Mouse (Mus musculus) CH12F3 (cell line): ENCODE measurements around the gene Cog5.

Source experiments
- in situ Hi-C: fragments of 300-500 bp; cut with MboI; formaldehyde crosslinking; loops from 2 replicates; pipeline ENCODE4 v1.14.3; 2020; ENCODE audit warnings: low sequenced_read_pairs

Gene Cog5

DNA sequence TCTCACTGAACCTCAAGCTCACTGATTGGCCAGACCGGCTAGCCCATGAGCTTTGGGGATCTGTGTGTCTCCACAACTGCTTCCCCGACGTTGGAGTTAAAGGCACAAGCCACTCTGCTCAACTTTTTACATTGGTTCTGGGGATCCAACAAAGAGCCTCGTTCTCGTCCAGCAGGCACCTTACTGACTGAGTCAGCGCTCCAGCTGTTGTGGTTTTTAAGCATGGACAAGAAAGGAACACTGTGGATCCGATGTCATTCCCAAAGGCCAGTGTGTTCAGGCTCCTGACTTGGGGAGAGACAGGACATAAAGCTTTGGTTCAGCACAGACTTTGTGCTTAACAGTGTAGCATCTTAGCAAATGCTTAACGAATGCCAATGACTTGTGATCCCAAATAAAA lies 316.9 kb downstream of the Cog5 start:
- in situ Hi-C loops: loop anchor here (5.0 to 10.0 kb wide), 2 partner anchors 276 to 413 kb away; no protein-coding TSS in a partner anchor

DNA sequence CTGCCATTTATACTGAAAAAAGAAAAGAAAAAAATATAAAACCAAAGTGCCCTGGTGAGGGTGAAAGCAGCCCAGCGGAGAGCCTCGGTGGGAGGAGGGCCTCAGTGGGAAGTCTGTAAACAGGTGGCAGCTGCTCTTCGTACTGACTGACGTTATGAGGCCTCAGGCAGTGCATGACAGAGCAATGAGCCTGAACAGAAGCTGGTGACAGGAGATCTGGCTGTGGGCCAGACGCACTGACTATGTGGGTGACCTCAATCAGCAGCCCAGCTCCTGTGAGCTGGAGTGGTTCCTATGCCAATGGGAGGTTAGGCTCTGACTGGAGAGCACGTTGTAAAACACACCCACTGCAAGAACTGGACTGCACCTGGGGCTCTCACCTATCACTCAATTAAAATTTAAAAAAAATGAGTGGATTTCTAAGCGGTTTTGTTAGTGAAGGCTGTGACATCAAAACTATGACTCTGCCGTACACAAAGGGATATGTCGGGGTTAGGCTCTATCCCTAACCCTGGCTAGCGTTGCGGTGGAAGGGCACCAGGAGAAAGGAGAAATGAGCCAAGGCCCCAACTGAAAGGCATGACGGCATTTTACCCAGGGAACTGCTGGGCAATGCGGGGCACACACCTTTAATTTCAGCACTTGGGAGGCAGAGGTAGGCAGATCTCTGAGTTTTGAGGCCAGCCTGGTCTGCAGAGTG lies 319.0 kb downstream of the Cog5 start:
- in situ Hi-C loops: loop anchor here (5.0 to 10.0 kb wide), 2 partner anchors 274 to 411 kb away; no protein-coding TSS in a partner anchor

DNA sequence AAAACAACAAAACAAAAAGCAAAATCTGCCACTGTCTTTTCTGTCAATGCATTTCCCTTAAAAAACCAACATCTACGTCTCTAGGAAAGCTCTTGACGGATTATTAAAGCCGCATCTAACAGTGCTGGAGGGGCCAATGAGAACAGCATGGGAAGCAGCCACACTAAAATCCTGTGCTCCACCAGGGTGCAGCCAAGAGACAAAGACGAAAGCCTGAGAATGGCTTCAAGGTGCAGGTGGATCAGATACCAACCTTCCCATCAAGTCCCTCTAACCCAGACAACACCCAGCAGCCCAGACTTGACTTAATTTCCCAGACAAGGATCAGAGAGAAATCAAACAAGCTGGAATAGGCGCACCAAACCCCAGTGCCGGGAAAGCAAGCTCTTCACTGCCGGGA lies 321.9 kb downstream of the Cog5 start:
- in situ Hi-C loops: loop anchor here (10.0 kb wide), 1 partner anchor 408 kb away; no protein-coding TSS in a partner anchor

DNA sequence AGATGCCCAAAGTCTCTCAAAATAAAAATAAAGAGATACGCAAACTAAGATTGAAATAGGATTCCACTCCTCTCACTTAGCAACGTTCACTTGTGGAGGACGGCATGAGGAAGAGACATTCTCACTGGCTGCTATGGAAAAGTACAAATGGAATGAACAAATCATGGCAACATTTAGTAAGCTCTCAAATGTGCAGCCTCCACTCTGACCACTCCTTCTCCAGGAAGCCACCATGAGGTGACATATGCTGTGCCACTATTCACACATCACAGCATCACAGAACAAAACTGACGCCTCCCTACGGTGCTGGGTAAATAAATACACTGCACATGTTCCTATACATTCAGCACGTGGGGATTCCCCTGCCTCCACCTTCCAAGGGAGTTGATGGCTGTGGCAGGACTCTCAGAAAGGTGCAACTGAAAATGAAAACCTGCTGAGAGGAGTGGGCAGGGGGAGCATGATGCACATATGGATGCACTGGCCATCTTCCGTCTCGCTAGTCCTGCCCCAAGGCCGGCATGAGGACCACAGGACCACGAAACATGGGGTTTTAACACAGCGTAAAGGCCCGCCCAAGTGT lies 323.0 kb downstream of the Cog5 start:
- in situ Hi-C loops: loop anchor here (10.0 kb wide), 1 partner anchor 407 kb away; no protein-coding TSS in a partner anchor

DNA sequence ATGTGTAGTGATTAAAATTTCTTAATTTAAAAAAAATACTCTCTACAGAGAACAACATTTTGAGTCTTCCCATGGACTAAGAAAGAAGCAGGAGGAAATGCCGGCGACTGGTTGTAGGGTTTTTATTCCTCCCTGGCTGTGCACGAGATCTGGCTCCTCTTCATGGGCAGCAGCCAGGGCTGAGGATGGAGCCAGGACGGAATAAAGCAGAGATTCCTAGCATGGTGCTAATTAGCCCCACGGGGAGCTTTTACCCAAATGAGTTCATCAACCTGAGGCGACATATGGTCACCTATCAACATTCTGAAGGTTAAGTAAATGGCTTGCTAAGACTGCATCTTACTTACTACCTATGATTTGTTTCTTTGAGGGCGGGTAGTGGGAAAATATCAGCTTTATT lies 328.6 kb downstream of the Cog5 start:
- in situ Hi-C loops: loop anchor here (10.0 kb wide), 1 partner anchor 82 kb away; the partner anchor contains the start of gene Prkar2b

DNA sequence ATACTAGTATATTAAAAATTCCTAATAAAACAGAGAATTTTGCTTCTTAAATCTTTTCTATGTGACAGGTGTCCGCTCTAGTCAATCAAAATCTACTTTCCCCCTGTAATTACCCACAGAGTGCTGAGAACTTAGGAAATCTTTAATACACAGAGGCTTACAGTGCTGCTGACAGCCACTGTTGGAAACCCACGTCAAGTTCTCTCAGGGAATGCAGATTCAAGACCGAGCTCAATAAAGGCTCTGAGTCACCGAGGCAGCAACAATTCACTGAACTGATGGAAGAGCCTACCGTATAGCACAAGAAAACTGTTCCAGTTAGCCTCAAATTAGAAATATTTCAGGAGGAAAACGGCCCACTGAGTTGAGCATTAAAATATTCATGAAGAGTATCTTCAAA lies 329.1 kb downstream of the Cog5 start:
- in situ Hi-C loops: loop anchor here (10.0 kb wide), 1 partner anchor 81 kb away; the partner anchor contains the start of gene Prkar2b

DNA sequence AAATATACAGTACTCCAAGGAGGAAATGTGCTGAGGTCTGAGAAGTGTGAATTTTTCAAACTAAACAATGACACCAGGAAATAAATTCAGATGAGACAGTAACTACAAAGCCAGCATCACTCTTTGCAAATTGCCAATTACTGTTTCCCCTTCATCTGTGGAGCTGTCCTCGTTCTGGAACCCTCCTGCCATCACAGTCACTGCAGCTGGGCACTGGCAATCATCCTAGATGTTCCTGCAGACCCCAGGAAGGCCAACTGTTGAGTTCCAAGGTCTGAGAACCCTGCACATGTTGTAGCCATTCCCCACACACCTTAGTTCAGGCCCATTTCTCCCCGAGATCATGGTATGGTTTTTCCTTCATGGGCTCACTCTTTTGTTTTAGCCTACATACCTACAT lies 329.5 kb downstream of the Cog5 start:
- in situ Hi-C loops: loop anchor here (10.0 kb wide), 1 partner anchor 81 kb away; the partner anchor contains the start of gene Prkar2b

DNA sequence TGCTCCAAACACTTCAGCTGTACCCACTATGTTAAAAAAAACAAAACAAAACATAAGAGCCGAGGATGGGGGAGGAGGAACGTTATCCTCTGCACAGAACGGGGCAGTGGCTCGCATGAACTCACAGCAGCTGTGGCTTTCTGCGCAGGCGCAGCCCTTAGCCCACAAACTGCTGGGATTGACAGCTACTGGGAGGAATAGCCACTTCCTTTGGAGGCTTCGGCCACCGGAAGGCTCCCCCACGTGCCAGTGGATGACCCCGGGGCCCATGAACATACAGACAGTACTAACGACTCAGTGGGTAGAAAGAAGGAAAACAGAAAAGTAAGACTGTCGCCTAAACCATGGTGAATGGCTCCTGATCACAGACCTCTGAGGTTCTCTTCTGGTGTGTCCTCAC lies 330.0 kb downstream of the Cog5 start:
- in situ Hi-C loops: loop anchor here (10.0 kb wide), 1 partner anchor 80 kb away; the partner anchor contains the start of gene Prkar2b

DNA sequence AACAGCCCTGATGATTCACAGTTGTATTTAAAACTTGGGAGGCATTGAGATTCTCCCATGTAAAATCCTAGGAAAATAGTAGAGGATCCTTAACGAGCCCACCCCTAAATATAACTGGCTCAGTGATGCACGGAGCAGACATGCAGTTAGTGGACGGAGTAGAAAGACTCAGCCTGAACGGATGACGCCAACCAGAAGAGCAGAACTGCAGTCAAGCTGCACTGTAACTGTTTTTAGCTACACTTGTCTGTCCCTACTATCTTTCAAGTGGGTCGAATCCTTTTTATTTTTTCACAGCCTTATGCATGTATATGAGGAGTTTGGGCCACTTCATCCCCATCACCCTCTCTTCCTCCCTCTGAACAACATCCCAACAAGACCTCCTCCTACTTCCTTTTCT lies 331.1 kb downstream of the Cog5 start:
- in situ Hi-C loops: loop anchor here (10.0 kb wide), 1 partner anchor 79 kb away; the partner anchor contains the start of gene Prkar2b

DNA sequence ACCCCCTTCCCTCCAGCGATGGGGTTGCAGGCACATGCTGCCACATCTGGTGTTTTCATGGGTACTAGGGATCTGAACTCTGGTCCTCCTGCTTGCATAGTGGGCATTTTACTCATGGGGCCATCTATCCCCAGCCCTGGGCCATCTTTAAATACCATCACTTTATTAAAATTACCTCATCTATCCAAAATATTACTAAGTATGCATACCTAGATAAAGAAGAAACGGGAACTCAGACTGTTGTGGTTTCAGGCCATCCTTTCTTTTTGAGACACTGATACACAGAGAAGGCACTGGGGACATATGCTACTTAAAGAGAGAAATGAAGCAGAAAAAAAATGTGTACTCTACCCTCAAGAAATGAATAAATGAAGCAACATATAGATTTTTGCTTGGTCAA lies 331.8 kb downstream of the Cog5 start:
- in situ Hi-C loops: loop anchor here (10.0 kb wide), 1 partner anchor 78 kb away; the partner anchor contains the start of gene Prkar2b
